ENCODE assay signal across 18 mouse cellular contexts in genomic region chr4:31366172-31366571, GRCm38 (mm10).
DNase-seq lines count a peak whose midpoint lies in the region; ATAC-seq lines count a peak whose summit lies in the region.
"Had no signal": no experiment of that assay in that cellular context is flagged by ENCODE, and none has a peak within 500 bp of the region (broad histone marks: within the 10 kb centered on the region; RNA-seq: fewer than 3 reads in every experiment).

No protein-coding gene starts in this region.

- 52% methylated on average over 1 of the region's 1 CpGs for WGBS in forebrain, embryonic 13.5 days
- WGBS in forebrain, embryonic 10.5 days, result 79% methylated on average over 1 of the region's 1 CpGs
- 37% methylated on average over 1 of the region's 1 CpGs for WGBS in neural tube, embryonic 12.5 days
- WGBS in hindbrain, embryonic 15.5 days, result 26% methylated on average over 1 of the region's 1 CpGs
- WGBS in kidney, embryonic 16.5 days, result 42% methylated on average over 1 of the region's 1 CpGs

- 0 out of 2 replicates have a peak, but pooled peaks cover 2% of the 10 kb centered on the region for H3K4me1 ChIP-seq in forebrain, embryonic 13.5 days
- no peaks in the 10 kb centered on the region for H3K4me1 ChIP-seq in forebrain, embryonic 10.5 days
- no peaks in the 10 kb centered on the region for H3K4me1 ChIP-seq in neural tube, embryonic 12.5 days
- 0 out of 2 replicates have a peak, but pooled peaks cover 8% of the 10 kb centered on the region for H3K4me1 ChIP-seq in hindbrain, embryonic 15.5 days (replicated peaks)
- H3K4me1 ChIP-seq in kidney, embryonic 16.5 days (ENCODE audit: insufficient read depth, low read length), result no peaks in the 10 kb centered on the region
- H3K4me1 ChIP-seq: embryonic facial prominence, embryonic 15.5 days; midbrain, embryonic 10.5 days had no signal

- H3K27ac ChIP-seq in forebrain, embryonic 13.5 days, result peak overlapping the region; percentile 59
- H3K27ac ChIP-seq in forebrain, embryonic 10.5 days, result no peak overlapping the region
- no peak overlapping the region for H3K27ac ChIP-seq in neural tube, embryonic 12.5 days
- H3K27ac ChIP-seq in hindbrain, embryonic 15.5 days (replicated peaks), result peak overlapping the region; percentile 69
- no peak overlapping the region for H3K27ac ChIP-seq in kidney, embryonic 16.5 days (ENCODE audit: low read length)
- H3K27ac ChIP-seq: embryonic facial prominence, embryonic 15.5 days; gastrocnemius, adult 2 months; midbrain, embryonic 10.5 days had no signal

- peak; percentile 89 for ATAC-seq in forebrain, embryonic 13.5 days
- peak; percentile 84 for ATAC-seq in neural tube, embryonic 12.5 days (ENCODE audit: low FRiP score, low read depth)
- ATAC-seq in hindbrain, embryonic 15.5 days (ENCODE audit: low FRiP score, low read depth), result peak; percentile 66
- no peak for ATAC-seq in kidney, embryonic 16.5 days (ENCODE audit: low FRiP score, low TSS enrichment)

- no peak overlapping the region for H3K4me2 ChIP-seq in forebrain, embryonic 13.5 days
- H3K4me2 ChIP-seq in neural tube, embryonic 12.5 days (replicated peaks), result no peak overlapping the region
- no peak overlapping the region for H3K4me2 ChIP-seq in hindbrain, embryonic 15.5 days
- H3K4me2 ChIP-seq in kidney, embryonic 16.5 days (replicated peaks; ENCODE audit: low read depth, low read length), result no peak overlapping the region
- H3K4me2 ChIP-seq: embryonic facial prominence, embryonic 15.5 days had no signal

- no peaks in the 10 kb centered on the region for H3K27me3 ChIP-seq in forebrain, embryonic 13.5 days
- no peaks in the 10 kb centered on the region for H3K27me3 ChIP-seq in forebrain, embryonic 10.5 days (ENCODE audit: poor library complexity, severe bottlenecking)
- H3K27me3 ChIP-seq in neural tube, embryonic 12.5 days (replicated peaks), result no peaks in the 10 kb centered on the region
- H3K27me3 ChIP-seq in hindbrain, embryonic 15.5 days, result no peaks in the 10 kb centered on the region
- no peaks in the 10 kb centered on the region for H3K27me3 ChIP-seq in kidney, embryonic 16.5 days (ENCODE audit: insufficient read depth, low read length)
- H3K27me3 ChIP-seq: embryonic facial prominence, embryonic 15.5 days had no signal

- no peaks in the 10 kb centered on the region for H3K36me3 ChIP-seq in forebrain, embryonic 13.5 days (ENCODE audit: poor library complexity, severe bottlenecking)
- H3K36me3 ChIP-seq in forebrain, embryonic 10.5 days (replicated peaks), result no peaks in the 10 kb centered on the region
- H3K36me3 ChIP-seq in neural tube, embryonic 12.5 days, result no peaks in the 10 kb centered on the region
- H3K36me3 ChIP-seq in hindbrain, embryonic 15.5 days, result no peaks in the 10 kb centered on the region
- H3K36me3 ChIP-seq in kidney, embryonic 16.5 days (ENCODE audit: insufficient read depth, low read length), result no peaks in the 10 kb centered on the region
- H3K36me3 ChIP-seq: embryonic facial prominence, embryonic 15.5 days; midbrain, embryonic 10.5 days had no signal

- no peak overlapping the region for H3K9ac ChIP-seq in forebrain, embryonic 13.5 days
- H3K9ac ChIP-seq in neural tube, embryonic 12.5 days, result no peak overlapping the region
- H3K9ac ChIP-seq in hindbrain, embryonic 15.5 days, result no peak overlapping the region
- no peak overlapping the region for H3K9ac ChIP-seq in kidney, embryonic 16.5 days (replicated peaks; ENCODE audit: low read length)
- H3K9ac ChIP-seq: embryonic facial prominence, embryonic 15.5 days had no signal

- no peak for DNase-seq in forebrain, embryonic 10.5 days (ENCODE audit: extremely low spot score, low spot score)
- DNase-seq in neural tube, embryonic 10.5 days (ENCODE audit: extremely low spot score, low spot score), result no peak
- DNase-seq in kidney, adult 8-10 months, result no peak
- DNase-seq in thymus, postnatal 25 days, result no peak
- DNase-seq: adrenal gland, adult 2 months; cerebellum, adult 8-10 months; gastrocnemius, adult 2 months; heart, adult 18-20 months; kidney, adult 2 months; kidney, postnatal 36 days; lung, adult 18-20 months; lung, postnatal 36 days had no signal

- no peak overlapping the region for H3K4me3 ChIP-seq in forebrain, embryonic 13.5 days
- no peak overlapping the region for H3K4me3 ChIP-seq in forebrain, embryonic 10.5 days
- no peak overlapping the region for H3K4me3 ChIP-seq in neural tube, embryonic 12.5 days
- no peak overlapping the region for H3K4me3 ChIP-seq in hindbrain, embryonic 15.5 days
- no peak overlapping the region for H3K4me3 ChIP-seq in kidney, embryonic 16.5 days (ENCODE audit: low read length)
- H3K4me3 ChIP-seq: embryonic facial prominence, embryonic 15.5 days; gastrocnemius, adult 2 months; midbrain, embryonic 10.5 days had no signal

- no peaks in the 10 kb centered on the region for H3K9me3 ChIP-seq in forebrain, embryonic 13.5 days (replicated peaks)
- no peaks in the 10 kb centered on the region for H3K9me3 ChIP-seq in forebrain, embryonic 10.5 days
- H3K9me3 ChIP-seq in neural tube, embryonic 12.5 days, result no peaks in the 10 kb centered on the region
- H3K9me3 ChIP-seq in hindbrain, embryonic 15.5 days, result no peaks in the 10 kb centered on the region
- no peaks in the 10 kb centered on the region for H3K9me3 ChIP-seq in kidney, embryonic 16.5 days (ENCODE audit: low read length)
- H3K9me3 ChIP-seq: embryonic facial prominence, embryonic 15.5 days; midbrain, embryonic 10.5 days had no signal

Comparison
In these comparisons a context has a peak if more than half of its experiments do, and no peak if none do; other contexts are left out.
1. H3K27ac ChIP-seq: peak in forebrain, embryonic 13.5 days (single experiment) and hindbrain, embryonic 15.5 days (single experiment); none in forebrain, embryonic 10.5 days (single experiment), neural tube, embryonic 12.5 days (single experiment) and kidney, embryonic 16.5 days (single experiment).